Mouse (Mus musculus) stomach, postnatal 0 days (tissue): ENCODE data around the gene Wnt3.

Experiments used
- CTCF ChIP-seq: IDR thresholded peaks from 2 replicates; pipeline ENCODE4 v1.5.1; 2016; ENCODE audit warnings: antibody characterized with exemption, low read depth, mild to moderate bottlenecking, moderate library complexity
- EP300 ChIP-seq: optimal IDR thresholded peaks from 2 replicates; pipeline ENCODE3; 2016; ENCODE audit warnings: antibody characterized with exemption

- no peak for TF ChIP-seq EP300
- no peak for TF ChIP-seq CTCF
Measured at GRCm38 (mm10) chr11:103856641-103857040, 82.7 kb downstream of the Wnt3 start.
